Mouse (Mus musculus) T-cell, adult 2 months (primary cell): ENCODE measurements around the gene Lrrc75a.

Experiments
- DNase-seq: peaks from one replicate; pipeline ENCODE4 v3.0.0; 2022; ENCODE audit warnings: low spot score

Lrrc75a gene

DNA sequence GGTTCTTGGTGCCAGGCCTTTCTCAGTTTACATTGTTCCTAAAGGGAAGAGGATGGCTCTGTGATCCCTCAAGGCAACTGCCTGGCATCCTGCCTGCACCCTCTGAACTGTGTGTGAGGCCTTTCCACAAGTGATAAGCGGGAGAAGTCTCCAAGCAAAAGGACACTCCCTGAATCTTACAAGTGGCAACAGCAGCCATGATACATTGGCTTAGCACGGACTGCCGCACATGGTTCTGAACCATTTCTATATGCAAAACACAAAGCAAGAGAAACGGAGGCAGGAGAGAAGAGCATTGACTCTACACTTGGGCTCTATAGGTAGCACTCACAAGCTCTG, 3.0 kb downstream of the Lrrc75a start:
- DNase-seq: no peak

GRCm38 (mm10) chr11:62644602-62645336, 3.6 kb downstream of the Lrrc75a start:
- no peak for DNase-seq

GRCm38 (mm10) chr11:62643681-62644363, 4.5 kb downstream of the Lrrc75a start:
- no peak for DNase-seq

GRCm38 (mm10) chr11:62643011-62643631, 5.2 kb downstream of the Lrrc75a start:
- no peak for DNase-seq

DNA sequence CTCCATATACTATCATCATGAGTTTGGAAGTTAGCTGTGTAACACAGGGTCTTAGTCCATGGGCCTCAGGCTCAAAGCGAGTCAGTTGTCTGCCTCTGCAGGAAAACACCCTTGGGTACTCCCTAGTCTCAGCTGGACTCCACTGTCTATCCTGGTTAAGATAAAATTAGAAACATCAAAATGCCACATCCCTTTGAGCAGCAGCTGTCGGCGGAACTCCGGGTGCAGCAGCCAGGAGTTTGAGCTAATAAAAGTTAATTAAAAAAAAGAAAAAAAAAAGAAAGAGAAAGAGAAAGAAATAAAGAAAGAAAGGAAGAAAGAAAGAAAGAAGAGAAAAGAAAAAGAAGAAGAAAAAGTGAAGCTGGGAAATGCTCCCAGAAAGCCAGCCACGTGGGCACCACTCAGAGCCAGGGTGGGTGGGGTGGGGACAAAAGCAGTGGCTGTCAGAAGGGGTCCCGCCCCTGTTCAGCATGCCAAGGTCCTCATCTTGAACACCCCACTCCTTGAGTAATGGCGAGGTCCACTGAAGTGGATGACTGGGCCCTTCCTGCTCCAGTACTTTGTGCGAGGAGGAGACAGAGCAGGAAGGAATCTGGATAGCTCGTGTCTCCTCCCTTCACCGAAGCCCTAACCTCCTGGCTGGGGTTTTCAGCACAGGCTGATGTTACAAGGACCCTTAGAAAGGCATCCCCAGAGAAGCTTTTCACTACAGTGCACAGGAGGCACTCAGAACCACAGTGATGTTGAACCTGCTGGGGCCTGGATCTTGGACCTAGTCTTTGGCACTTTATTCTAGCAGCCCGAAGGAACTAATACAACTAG, 6.1 kb downstream of the Lrrc75a start:
- DNase-seq: no peak

GRCm38 (mm10) chr11:62640378-62640777, 7.9 kb downstream of the Lrrc75a start:
- no peak for DNase-seq

DNA sequence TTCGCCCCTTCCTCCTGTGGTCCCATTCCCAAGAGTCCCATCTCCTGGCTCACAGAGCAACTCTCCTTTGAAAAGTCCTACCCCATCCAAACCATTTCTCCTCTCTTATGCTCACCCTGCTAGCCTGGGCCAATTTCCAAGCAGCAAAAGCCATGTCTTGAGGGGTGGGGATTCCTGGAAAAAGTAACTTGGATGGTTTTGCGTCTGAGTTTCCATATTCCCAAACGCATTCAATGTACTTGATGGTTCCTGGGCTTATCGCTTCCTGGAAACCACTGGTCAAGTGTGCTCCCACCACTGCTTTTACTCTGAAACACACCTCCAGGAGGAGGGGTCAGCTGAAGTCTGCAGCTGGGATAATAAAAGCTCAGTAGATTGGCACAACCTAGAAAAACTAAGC, 9.9 kb downstream of the Lrrc75a start:
- no peak for DNase-seq

DNA sequence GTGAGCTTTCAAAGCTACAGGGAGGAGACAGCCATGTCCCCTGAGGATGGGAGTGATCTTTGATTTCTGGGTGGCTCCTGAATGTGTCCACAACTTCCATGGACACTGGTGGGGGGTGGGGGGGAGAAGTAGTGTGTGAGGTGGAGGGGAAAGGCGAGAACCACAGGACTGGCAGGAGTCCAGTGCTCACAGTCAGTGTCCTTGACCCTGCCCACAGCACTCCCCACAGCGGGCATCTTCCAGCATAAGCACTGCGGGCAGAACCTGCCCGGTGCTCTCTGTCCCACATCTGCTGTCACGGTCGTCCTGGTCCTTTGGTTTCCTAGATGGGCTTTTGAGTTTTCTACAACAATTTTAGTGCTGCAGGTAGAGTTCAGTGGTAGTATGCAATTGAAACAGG, 10.5 kb downstream of the Lrrc75a start:
- DNase-seq: no peak

DNA sequence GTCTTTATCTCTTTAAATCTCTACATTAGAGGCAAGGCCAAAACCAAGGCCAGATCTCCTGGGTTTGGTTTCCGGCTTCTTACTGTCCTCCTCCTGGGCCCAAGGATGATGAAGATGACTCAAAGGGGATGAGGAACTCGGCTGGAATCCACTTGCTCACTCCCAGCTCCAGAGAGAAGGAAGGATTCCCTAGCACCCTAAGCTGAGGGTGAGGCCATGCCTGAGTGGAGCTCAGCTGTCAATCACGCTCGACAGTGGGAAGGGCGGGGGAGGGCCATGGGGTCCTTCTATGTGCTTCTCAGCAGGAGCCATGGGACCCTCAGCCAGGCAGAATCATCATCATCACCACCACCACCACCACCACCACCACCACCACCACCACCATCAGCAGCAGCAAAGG, 10.9 kb downstream of the Lrrc75a start:
- DNase-seq: no peak

GRCm38 (mm10) chr11:62636840-62637221, 11.5 kb downstream of the Lrrc75a start:
- no peak for DNase-seq

DNA sequence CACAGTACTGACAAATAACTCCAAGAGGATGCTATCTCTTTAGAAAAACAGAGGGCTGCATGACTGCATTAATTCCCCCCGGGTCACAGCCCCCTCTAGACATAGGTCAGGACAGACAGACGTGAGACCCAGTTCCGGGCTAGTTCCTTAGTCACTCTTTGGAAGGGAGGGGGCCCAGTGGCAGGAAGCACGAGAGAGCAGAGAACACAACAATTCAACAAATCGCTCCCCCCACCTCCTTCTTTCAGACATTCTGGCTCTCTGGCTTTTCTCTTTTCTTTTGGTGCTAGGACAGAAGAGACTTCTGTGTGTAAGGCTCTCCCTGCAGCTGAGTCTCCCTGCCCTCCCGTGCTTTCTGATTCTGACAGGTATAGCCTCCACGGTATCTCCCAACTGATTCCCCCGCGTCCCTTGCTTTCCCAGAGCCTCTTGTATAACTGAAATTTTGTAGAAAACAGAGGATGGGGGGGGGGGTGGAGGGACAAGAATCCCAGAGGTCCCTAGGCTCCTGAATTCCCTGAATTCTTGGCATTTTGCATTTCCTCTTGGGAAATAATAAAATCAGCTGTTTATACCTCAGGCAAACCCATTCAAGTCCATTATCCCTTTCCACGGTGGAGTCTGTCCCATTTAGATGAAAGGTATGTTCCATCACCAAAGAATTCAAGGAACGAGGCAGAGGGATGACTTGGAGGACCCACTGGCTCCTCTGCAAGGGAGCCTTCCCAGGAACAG, 12.1 kb downstream of the Lrrc75a start:
- no peak for DNase-seq

- DNase-seq: no peak
Measured at GRCm38 (mm10) chr11:62635406-62635805, 12.9 kb downstream of the Lrrc75a start.

GRCm38 (mm10) chr11:62631138-62631537, 17.2 kb downstream of the Lrrc75a start:
- DNase-seq: no peak

DNA sequence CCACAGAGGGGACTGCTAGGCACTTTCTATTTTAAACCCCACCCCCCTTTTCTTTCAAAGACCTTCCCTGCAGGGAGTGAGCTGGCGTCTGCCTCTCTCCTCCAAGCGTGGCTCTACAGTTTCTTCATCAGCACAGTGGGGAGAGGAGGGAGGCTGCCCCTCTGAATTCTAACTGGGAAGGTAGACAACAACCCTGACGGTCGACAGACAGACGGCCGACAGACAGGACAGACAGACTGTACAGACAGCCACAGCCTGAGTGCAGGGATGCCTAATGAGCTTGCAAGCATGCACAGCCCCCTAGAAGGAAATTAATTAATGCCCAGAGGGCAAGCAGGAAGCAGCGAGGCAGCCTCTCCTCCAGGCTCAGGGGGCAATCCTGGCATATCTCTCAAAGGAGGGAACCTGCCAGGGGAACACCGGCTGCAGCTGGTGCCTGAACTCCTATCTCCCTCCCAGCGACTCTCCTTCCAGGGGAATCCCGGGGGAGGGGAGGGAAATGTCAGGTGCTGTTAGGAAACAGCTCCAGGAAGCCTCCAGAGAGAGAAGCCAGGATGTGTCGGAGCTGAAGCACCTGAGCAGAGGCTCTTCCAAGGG, 18.0 kb downstream of the Lrrc75a start:
- no peak for DNase-seq

GRCm38 (mm10) chr11:62629352-62630224, 18.7 kb downstream of the Lrrc75a start:
- DNase-seq: no peak

- DNase-seq: no peak
Measured at GRCm38 (mm10) chr11:62624341-62625291, 23.7 kb downstream of the Lrrc75a start.

DNA sequence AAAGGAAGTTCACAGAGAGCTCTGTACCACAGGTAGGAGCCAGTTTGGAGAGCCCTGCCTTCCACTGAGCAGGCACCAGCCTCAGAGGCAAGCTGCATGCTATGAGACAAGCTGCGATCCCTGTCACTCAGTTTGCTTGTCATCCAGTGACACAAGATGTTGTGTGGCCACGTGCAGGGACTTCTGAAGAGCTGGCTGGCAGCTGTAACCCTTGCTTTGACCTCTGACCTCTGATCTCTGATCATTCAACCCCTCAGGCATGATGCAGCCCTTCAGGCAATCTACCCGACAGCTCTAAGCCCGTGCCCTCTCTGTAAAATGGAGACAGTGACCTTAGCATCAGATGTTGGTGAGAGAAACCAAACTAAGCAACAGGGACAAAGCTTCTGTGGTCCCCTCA, 25.5 kb downstream of the Lrrc75a start:
- DNase-seq: no peak

GRCm38 (mm10) chr11:62621586-62622283, 26.6 kb downstream of the Lrrc75a start:
- DNase-seq: no peak

GRCm38 (mm10) chr11:62621079-62621478, 27.2 kb downstream of the Lrrc75a start:
- no peak for DNase-seq
